Mouse (Mus musculus): ENCODE measurements around the gene Aff3. TPM values are rescaled to one million over a fixed set of nuclear protein-coding genes. Genes with fewer than 3 reads are reported as not detected.

The Aff3 gene
- total RNA-seq, 1 experiment = 1.7 TPM

GRCm38 (mm10) chr1:38495284-38495683, 169.5 kb downstream of the Aff3 start:
- Histone ChIP-seq H3K27ac (ENCODE audit: insufficient read depth, low read depth, low read length, poor library complexity, severe bottlenecking) (no peak overlapping the region), H3K9ac (ENCODE audit: insufficient read depth, low read depth, low read length, poor library complexity, severe bottlenecking) (no peak overlapping the region), H3K9me3 (ENCODE audit: control insufficient read depth, insufficient read depth, low read depth, low read length) (no peaks in the 10 kb centered on the region), H3K36me3 (ENCODE audit: control insufficient read depth, insufficient read depth, low read length, poor library complexity, severe bottlenecking) (no peaks in the 10 kb centered on the region), H3K4me3 (ENCODE audit: insufficient read depth in 1 of 2, low read depth in 1 of 2, low read length in 2 of 2, poor library complexity in 1 of 2, severe bottlenecking in 1 of 2) (no peak overlapping the region), H3K4me1 (ENCODE audit: control insufficient read depth in 2 of 2, insufficient read depth in 2 of 2, low read length in 2 of 2, poor library complexity in 1 of 2) (peaks cover 0 to 4% of the 10 kb centered on the region in 2 experiments; a peak in 1 of 4 replicates)
- DNase-seq (ENCODE audit: low read depth, low spot score) = no peak
- in situ Hi-C loops (cut with MboI; ENCODE audit: low sequenced_read_pairs in 2 of 2, unreplicated experiment in 2 of 2) = no loop called here
- no peak for TF ChIP-seq HCFC1 (IDR thresholded peaks at IDR 0.05; ENCODE audit: borderline replicate concordance, insufficient read depth, low read length)
- no peak for TF ChIP-seq ZNF384 (IDR thresholded peaks at IDR 0.05; ENCODE audit: low read depth, low read length)
- TF ChIP-seq ZC3H11A (IDR thresholded peaks at IDR 0.05; ENCODE audit: borderline replicate concordance, low read depth, low read length) = no peak
- TF ChIP-seq MAFK (IDR thresholded peaks at IDR 0.05; ENCODE audit: insufficient read depth, low read depth, low read length) = no peak
- no peak for TF ChIP-seq CHD2 (IDR thresholded peaks at IDR 0.05; ENCODE audit: low read depth, low read length)

- no peak for DNase-seq (ENCODE audit: low read depth, low spot score)
- TF ChIP-seq CHD2 (IDR thresholded peaks at IDR 0.05; ENCODE audit: low read depth, low read length) (no peak), MAFK (IDR thresholded peaks at IDR 0.05; ENCODE audit: insufficient read depth, low read depth, low read length) (no peak), ZNF384 (IDR thresholded peaks at IDR 0.05; ENCODE audit: low read depth, low read length) (no peak), ZC3H11A (IDR thresholded peaks at IDR 0.05; ENCODE audit: borderline replicate concordance, low read depth, low read length) (no peak), HCFC1 (IDR thresholded peaks at IDR 0.05; ENCODE audit: borderline replicate concordance, insufficient read depth, low read length) (no peak)
- Histone ChIP-seq H3K9ac (ENCODE audit: insufficient read depth, low read depth, low read length, poor library complexity, severe bottlenecking) (no peak overlapping the region), H3K4me1 (ENCODE audit: control insufficient read depth in 2 of 2, insufficient read depth in 2 of 2, low read length in 2 of 2, poor library complexity in 1 of 2) (no peaks in the 10 kb centered on the region), H3K36me3 (ENCODE audit: control insufficient read depth, insufficient read depth, low read length, poor library complexity, severe bottlenecking) (no peaks in the 10 kb centered on the region), H3K4me3 (ENCODE audit: insufficient read depth in 1 of 2, low read depth in 1 of 2, low read length in 2 of 2, poor library complexity in 1 of 2, severe bottlenecking in 1 of 2) (no peak overlapping the region), H3K27ac (ENCODE audit: insufficient read depth, low read depth, low read length, poor library complexity, severe bottlenecking) (no peak overlapping the region), H3K9me3 (ENCODE audit: control insufficient read depth, insufficient read depth, low read depth, low read length) (no peaks in the 10 kb centered on the region)
- in situ Hi-C loops (cut with MboI; ENCODE audit: low sequenced_read_pairs in 2 of 2, unreplicated experiment in 2 of 2) = no loop called here
Measured at GRCm38 (mm10) chr1:38489733-38490132, 175.0 kb downstream of the Aff3 start.

- H3K27ac ChIP-seq (ENCODE audit: insufficient read depth, low read depth, low read length, poor library complexity, severe bottlenecking) = no peak overlapping the region
- TF ChIP-seq HCFC1 (IDR thresholded peaks at IDR 0.05; ENCODE audit: borderline replicate concordance, insufficient read depth, low read length) (no peak), MAFK (IDR thresholded peaks at IDR 0.05; ENCODE audit: insufficient read depth, low read depth, low read length) (no peak), CHD2 (IDR thresholded peaks at IDR 0.05; ENCODE audit: low read depth, low read length) (no peak), ZC3H11A (IDR thresholded peaks at IDR 0.05; ENCODE audit: borderline replicate concordance, low read depth, low read length) (no peak), ZNF384 (IDR thresholded peaks at IDR 0.05; ENCODE audit: low read depth, low read length) (no peak)
- in situ Hi-C loops (cut with MboI; ENCODE audit: low sequenced_read_pairs in 2 of 2, unreplicated experiment in 2 of 2) = no loop called here
Measured at GRCm38 (mm10) chr1:38488667-38489210, 176.0 kb downstream of the Aff3 start.

GRCm38 (mm10) chr1:38487884-38488283, 176.9 kb downstream of the Aff3 start:
- H3K36me3 ChIP-seq (ENCODE audit: control insufficient read depth, insufficient read depth, low read length, poor library complexity, severe bottlenecking) = no peaks in the 10 kb centered on the region
- H3K9ac ChIP-seq (ENCODE audit: insufficient read depth, low read depth, low read length, poor library complexity, severe bottlenecking) = no peak overlapping the region
- in situ Hi-C loops (cut with MboI; ENCODE audit: low sequenced_read_pairs in 2 of 2, unreplicated experiment in 2 of 2) = no loop called here
- no peak overlapping the region for H3K4me3 ChIP-seq (ENCODE audit: insufficient read depth in 1 of 2, low read depth in 1 of 2, low read length in 2 of 2, poor library complexity in 1 of 2, severe bottlenecking in 1 of 2)
- no peaks in the 10 kb centered on the region for H3K9me3 ChIP-seq (ENCODE audit: control insufficient read depth, insufficient read depth, low read depth, low read length)
- TF ChIP-seq HCFC1 (IDR thresholded peaks at IDR 0.05; ENCODE audit: borderline replicate concordance, insufficient read depth, low read length) (no peak), ZC3H11A (IDR thresholded peaks at IDR 0.05; ENCODE audit: borderline replicate concordance, low read depth, low read length) (no peak), MAFK (IDR thresholded peaks at IDR 0.05; ENCODE audit: insufficient read depth, low read depth, low read length) (no peak), CHD2 (IDR thresholded peaks at IDR 0.05; ENCODE audit: low read depth, low read length) (no peak), ZNF384 (IDR thresholded peaks at IDR 0.05; ENCODE audit: low read depth, low read length) (no peak)
- DNase-seq (ENCODE audit: low read depth, low spot score) = no peak
- H3K27ac ChIP-seq (ENCODE audit: insufficient read depth, low read depth, low read length, poor library complexity, severe bottlenecking) = no peak overlapping the region
- no peaks in the 10 kb centered on the region for H3K4me1 ChIP-seq (ENCODE audit: control insufficient read depth in 2 of 2, insufficient read depth in 2 of 2, low read length in 2 of 2, poor library complexity in 1 of 2)

More at GRCm38 (mm10) chr1:38488667-38489210, 176.0 kb downstream of the Aff3 start:
- no peaks in the 10 kb centered on the region for H3K36me3 ChIP-seq (ENCODE audit: control insufficient read depth, insufficient read depth, low read length, poor library complexity, severe bottlenecking)
- no peaks in the 10 kb centered on the region for H3K4me1 ChIP-seq (ENCODE audit: control insufficient read depth in 2 of 2, insufficient read depth in 2 of 2, low read length in 2 of 2, poor library complexity in 1 of 2)
- no peaks in the 10 kb centered on the region for H3K9me3 ChIP-seq (ENCODE audit: control insufficient read depth, insufficient read depth, low read depth, low read length)
- H3K9ac ChIP-seq (ENCODE audit: insufficient read depth, low read depth, low read length, poor library complexity, severe bottlenecking) = no peak overlapping the region
- H3K4me3 ChIP-seq (ENCODE audit: insufficient read depth in 1 of 2, low read depth in 1 of 2, low read length in 2 of 2, poor library complexity in 1 of 2, severe bottlenecking in 1 of 2) = no peak overlapping the region
- DNase-seq (ENCODE audit: low read depth, low spot score) = no peak
